Mouse (Mus musculus) forebrain, embryonic 10.5 days (tissue): ENCODE measurements at regions not wholly inside any gene's neighbourhood (a gene's known extent, or its start where the extent isn't known, plus 50 kb on each side); places are given as distances from the start of the nearest gene placed in this dataset.

ENCODE experiments used
- DNase-seq: peaks from one replicate; pipeline ENCODE4 v3.0.0-alpha.2; 2017; ENCODE audit warnings: low spot score; ENCODE audit errors: extremely low spot score
- H3K27ac ChIP-seq: fragments of 300-500 bp; sonication (generic); 2 replicates; pipeline ENCODE4 v1.5.1; 2016; ENCODE audit warnings: mild to moderate bottlenecking
- H3K27me3 ChIP-seq: fragments of 300-500 bp; sonication (generic); 2 replicates; pipeline ENCODE4 v1.6.1; 2016; ENCODE audit warnings: mild to moderate bottlenecking; ENCODE audit not compliant: poor library complexity, severe bottlenecking
- H3K36me3 ChIP-seq: fragments of 300-500 bp; sonication (generic); replicated peaks from 2 replicates; pipeline ENCODE4 v1.6.1; 2016; ENCODE audit warnings: mild to moderate bottlenecking, moderate library complexity
- H3K4me1 ChIP-seq: fragments of 300-500 bp; sonication (generic); 2 replicates; pipeline ENCODE4 v1.6.1; 2016
- H3K4me3 ChIP-seq: fragments of 300-500 bp; sonication (generic); 2 replicates; pipeline ENCODE4 v1.5.1; 2016; ENCODE audit warnings: mild to moderate bottlenecking, moderate library complexity
- H3K9me3 ChIP-seq: fragments of 300-500 bp; sonication (generic); 2 replicates; pipeline ENCODE4 v1.6.1; 2016; ENCODE audit warnings: mild to moderate bottlenecking, moderate library complexity
- WGBS: fragments of 180-500 bp; shearing (Covaris S2); methylation state at CpG from one replicate; pipeline ENCODE4 v1.1.7; 2016; 5-methylcytosine and 5-hydroxymethylcytosine counted together

- Histone ChIP-seq H3K4me1 (peaks cover 3% of the 10 kb centered on the region), H3K27me3 (peaks cover 29% of the 10 kb centered on the region), H3K4me3 (no peak overlapping the region), H3K9me3 (no peaks in the 10 kb centered on the region), H3K36me3 (no peaks in the 10 kb centered on the region), H3K27ac (no peak overlapping the region)
- WGBS, result 69% methylated on average over 10 of the region's 10 CpGs
- DNase-seq, result no peak
These were observed 103.4 kb downstream of the Brms1l start for GRCm38 (mm10) chr12:55939281-55940142.

- Histone ChIP-seq H3K9me3 (no peaks in the 10 kb centered on the region), H3K36me3 (no peaks in the 10 kb centered on the region), H3K27me3 (peaks cover 76% of the 10 kb centered on the region), H3K4me3 (no peak overlapping the region), H3K27ac (no peak overlapping the region), H3K4me1 (peaks cover 20% of the 10 kb centered on the region)
- WGBS, result 24% methylated on average over 1 of the region's 1 CpGs
- no peak for DNase-seq
These were observed 98.0 kb downstream of the Brms1l start for GRCm38 (mm10) chr12:55934172-55934571.

- H3K27ac ChIP-seq, result 0 out of 2 replicates have a peak overlapping the region, but pooled peaks have one; percentile 25
- peaks cover 20% of the 10 kb centered on the region for H3K4me1 ChIP-seq
- 26% methylated on average over 11 of the region's 11 CpGs for WGBS
- peak overlapping the region; percentile 27 for H3K4me3 ChIP-seq
- H3K27me3 ChIP-seq, result peaks cover 83% of the 10 kb centered on the region
- DNase-seq, result peak; percentile 61
- H3K9me3 ChIP-seq, result no peaks in the 10 kb centered on the region
- no peaks in the 10 kb centered on the region for H3K36me3 ChIP-seq
These were observed 97.3 kb downstream of the Brms1l start for GRCm38 (mm10) chr12:55933417-55933816.

GRCm38 (mm10) chr12:55930468-55930867 lies 94.3 kb downstream of the Brms1l start:
- no peak overlapping the region for H3K4me3 ChIP-seq
- DNase-seq, result no peak
- WGBS, result 83% methylated on average over 4 of the region's 4 CpGs
- H3K9me3 ChIP-seq, result no peaks in the 10 kb centered on the region
- peaks cover 69% of the 10 kb centered on the region for H3K27me3 ChIP-seq
- no peak overlapping the region for H3K27ac ChIP-seq
- no peaks in the 10 kb centered on the region for H3K36me3 ChIP-seq
- peaks cover 47% of the 10 kb centered on the region for H3K4me1 ChIP-seq

- WGBS, result 63% methylated on average over 1 of the region's 1 CpGs
- H3K4me1 ChIP-seq, result peaks cover 40% of the 10 kb centered on the region
- no peaks in the 10 kb centered on the region for H3K36me3 ChIP-seq
- no peaks in the 10 kb centered on the region for H3K9me3 ChIP-seq
- H3K27ac ChIP-seq, result peak overlapping the region; percentile 58
- H3K4me3 ChIP-seq, result no peak overlapping the region
- H3K27me3 ChIP-seq, result peaks cover 36% of the 10 kb centered on the region
- no peak for DNase-seq
These were observed 90.8 kb downstream of the Brms1l start for GRCm38 (mm10) chr12:55926974-55927321.

GRCm38 (mm10) chr12:55926276-55926973 lies 90.3 kb downstream of the Brms1l start:
- H3K4me3 ChIP-seq, result no peak overlapping the region
- H3K9me3 ChIP-seq, result no peaks in the 10 kb centered on the region
- DNase-seq, result no peak
- WGBS, result 47% methylated on average over 2 of the region's 2 CpGs
- no peaks in the 10 kb centered on the region for H3K36me3 ChIP-seq
- H3K27me3 ChIP-seq, result peaks cover 30% of the 10 kb centered on the region
- H3K27ac ChIP-seq, result peak overlapping the region; percentile 64
- H3K4me1 ChIP-seq, result peaks cover 40% of the 10 kb centered on the region
